Mouse (Mus musculus) megakaryocyte progenitor cell, adult 5-6 weeks (primary cell): ENCODE data around the gene Srp72. TPM values are rescaled to one million over a fixed set of nuclear protein-coding genes. Genes with fewer than 3 reads are reported as not detected.
"Not testable (repeated sequence)": the region's sequence is repeated elsewhere in the genome, so short reads cannot be mapped to it uniquely, and the experiment has no call there.

ENCODE experiments used
- ATAC-seq: replicated peaks from 2 replicates; pipeline ENCODE4 v1.8.0; 2016; ENCODE audit warnings: mild to moderate bottlenecking, moderate TSS enrichment, inconsistent platforms; ENCODE audit not compliant: poor library complexity
- total RNA-seq, 2 experiments: library from RNA; stranded (forward) in 1 of 2; stranded (reverse) in 1 of 2; fragments of 157-497, 149-512 nt in 1 of 2; fragments of 200-1000 nt in 1 of 2; gene quantifications; 2 replicates each; pipeline versions ENCODE4 v1.2.3 to v1.2.4; 2015 to 2017

Srp72 gene
- total RNA-seq, 2 experiments from 2014 or later = 143 to 151 TPM

DNA sequence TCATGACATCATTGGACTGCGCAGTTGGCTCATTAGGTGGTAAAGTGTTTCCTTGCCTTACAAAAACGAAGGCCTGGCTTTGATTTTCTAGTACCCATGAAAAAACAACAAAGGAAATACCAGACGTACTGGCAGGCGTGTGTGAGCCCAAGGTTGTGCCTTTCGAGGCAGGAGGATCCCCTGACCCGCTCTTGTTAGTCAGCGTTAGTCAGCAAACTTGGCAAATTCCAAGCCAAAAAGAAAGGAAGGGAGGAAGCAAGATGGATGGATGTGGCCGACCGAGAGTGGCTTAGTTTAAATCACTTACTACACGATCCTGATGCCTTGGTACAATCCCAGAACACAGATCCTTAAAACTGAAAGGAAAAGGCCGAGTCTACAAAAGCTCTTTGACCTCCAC, 11.9 kb upstream of the Srp72 start:
- no peak for ATAC-seq

DNA sequence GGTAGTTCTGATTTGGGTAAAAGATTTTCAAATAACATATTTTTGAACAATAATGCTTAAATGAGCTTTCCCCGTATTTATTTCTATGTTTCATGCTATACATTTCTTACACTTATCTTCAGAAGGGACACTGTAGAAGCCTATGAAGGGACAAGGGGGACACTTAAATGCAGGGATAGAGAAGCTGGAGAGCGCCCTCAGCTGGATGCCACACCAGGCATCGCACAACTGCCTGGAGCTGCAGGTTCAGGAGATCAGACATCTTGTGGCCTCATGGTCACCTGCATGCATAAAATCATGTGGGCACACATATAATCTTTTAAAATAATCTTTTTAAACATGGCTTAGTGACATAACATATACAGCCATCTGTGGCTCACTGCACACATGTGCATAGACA, 9.8 kb upstream of the Srp72 start:
- ATAC-seq = 0 out of 2 replicates have a peak, but pooled peaks have one; percentile 29

DNA sequence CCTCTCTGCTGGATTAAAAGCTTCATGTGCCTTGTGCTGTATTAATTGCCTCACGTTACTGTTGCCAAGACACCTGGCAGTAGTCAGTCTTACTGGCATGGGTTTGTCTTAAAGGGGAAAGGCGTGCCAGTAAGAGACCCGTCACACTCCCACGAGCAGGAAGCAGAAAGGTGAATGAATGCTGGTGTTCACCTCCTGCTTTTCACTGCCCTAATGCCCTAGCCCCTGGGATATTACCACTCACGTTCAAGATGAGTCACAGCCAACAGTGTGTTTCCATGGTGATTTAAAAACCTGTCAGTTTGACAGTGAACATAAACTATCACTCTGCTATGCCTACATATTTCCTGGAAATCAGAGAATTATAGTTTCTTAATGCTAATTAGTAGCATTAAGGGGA, 5.2 kb upstream of the Srp72 start:
- ATAC-seq = no peak

DNA sequence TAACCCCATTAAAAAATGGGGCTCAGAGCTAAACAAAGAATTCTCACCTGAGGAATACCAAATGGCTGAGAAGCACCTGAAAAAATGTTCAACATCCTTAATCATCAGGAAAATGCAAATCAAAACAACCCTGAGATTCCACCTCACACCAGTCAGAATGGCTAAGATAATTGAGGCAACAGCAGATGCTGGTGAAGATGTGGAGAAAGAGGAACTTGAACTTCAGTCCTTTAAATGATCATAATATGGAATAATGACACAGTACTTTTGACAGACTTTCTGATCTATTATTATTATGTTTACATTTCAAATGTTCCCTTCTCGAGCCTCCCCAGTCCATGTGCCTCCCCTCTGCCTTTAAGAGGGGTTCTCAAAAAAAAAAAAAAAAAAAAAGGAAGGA, 3.4 kb upstream of the Srp72 start:
- not testable (repeated sequence) for ATAC-seq

DNA sequence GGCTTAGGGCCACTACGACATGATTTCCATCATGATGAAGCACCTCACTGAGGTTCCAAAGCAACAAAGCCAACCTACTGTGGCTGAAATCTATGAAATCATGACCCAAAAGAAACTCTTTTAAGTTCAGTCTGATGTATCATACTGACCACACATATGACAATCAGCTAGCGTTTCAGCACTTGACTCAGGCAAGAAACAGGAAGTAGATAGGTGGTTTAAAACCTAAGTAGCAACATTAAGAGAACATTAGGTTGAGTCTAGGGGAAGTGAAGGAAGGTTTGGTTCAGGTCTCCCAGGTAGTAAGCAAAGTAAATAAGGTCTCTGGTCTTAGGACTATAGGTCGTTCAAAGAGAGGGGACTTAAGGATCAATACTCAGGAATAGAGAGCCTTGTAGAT, 995 bp upstream of the Srp72 start:
- peak; percentile 32; the same call in 1 of the 2 replicates for ATAC-seq

DNA sequence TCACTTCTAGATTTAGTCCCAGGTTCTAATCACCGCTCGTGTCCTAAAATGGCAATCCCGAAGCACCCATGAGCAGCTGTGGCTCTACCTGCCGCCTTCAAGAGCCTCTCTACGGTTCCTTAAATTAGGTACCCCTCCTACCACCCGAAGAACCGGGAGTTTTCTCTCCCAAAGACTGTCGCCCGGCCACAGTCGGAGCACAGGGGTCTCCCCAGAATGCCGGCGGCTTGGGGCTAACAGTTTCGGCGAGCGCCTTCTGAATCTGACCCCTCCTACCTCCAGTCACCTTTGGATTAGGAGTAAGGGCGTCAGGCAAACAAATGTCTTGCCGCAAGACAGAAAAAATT, 303 bp upstream of the Srp72 start:
- ATAC-seq = 0 out of 2 replicates have a peak, but pooled peaks have one; percentile 5

DNA sequence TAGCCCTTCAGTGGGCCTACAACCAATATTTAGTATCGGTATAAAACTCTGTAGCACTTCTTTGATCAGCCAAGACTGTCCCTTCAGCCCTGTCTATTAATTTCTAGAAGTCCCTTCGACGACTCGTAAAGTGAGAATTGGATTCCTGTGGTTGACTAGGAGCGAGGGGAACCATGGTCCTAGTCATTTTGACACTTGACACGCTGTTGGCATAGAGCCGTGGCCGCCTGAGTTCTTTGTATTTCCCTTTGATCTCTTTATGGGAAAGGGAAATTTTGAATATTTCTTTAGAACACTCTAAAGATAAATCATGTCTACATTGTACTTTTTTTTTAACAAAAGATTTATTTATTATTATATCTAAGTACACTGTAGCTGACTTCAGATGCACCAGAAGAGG, 1.3 kb downstream of the Srp72 start:
- no peak for ATAC-seq

DNA sequence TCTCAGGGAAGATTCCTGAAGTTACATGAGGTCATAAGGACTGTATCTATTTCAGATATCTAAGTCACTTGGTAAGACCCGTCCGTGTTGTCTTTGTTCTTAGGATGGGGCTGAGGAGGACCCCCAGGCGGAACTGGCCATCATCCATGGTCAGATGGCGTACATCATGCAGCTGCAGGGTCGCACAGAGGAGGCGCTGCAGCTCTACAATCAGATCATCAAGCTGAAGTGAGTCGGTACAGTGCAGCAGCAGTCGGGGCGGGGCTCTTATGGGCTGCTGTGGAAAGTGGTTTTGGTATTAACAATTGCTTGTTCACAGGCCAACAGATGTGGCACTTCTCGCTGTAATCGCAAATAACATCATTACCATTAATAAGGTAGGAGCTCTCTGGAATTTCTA, 9.5 kb downstream of the Srp72 start:
- peak; percentile 60 for ATAC-seq

DNA sequence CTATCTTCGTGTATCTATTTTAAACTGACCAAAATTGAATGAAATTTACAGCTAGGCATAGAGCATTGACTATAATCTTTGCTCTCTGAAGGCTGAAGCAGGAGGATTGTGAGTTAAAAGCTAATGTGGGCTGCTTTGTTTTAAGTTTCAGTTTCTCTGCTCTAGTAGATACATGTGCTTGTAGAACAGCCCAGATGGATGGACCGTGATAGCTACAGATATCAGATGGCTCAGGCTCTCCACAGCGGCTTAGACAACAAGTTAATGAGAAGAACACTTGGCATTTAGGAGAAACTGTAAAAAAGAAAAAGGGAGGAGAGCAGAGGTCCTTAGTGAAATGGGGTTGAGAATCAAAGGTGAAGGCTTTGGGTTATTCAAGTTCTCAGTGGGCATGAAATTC, 16.3 kb downstream of the Srp72 start:
- ATAC-seq = peak; percentile 76

DNA sequence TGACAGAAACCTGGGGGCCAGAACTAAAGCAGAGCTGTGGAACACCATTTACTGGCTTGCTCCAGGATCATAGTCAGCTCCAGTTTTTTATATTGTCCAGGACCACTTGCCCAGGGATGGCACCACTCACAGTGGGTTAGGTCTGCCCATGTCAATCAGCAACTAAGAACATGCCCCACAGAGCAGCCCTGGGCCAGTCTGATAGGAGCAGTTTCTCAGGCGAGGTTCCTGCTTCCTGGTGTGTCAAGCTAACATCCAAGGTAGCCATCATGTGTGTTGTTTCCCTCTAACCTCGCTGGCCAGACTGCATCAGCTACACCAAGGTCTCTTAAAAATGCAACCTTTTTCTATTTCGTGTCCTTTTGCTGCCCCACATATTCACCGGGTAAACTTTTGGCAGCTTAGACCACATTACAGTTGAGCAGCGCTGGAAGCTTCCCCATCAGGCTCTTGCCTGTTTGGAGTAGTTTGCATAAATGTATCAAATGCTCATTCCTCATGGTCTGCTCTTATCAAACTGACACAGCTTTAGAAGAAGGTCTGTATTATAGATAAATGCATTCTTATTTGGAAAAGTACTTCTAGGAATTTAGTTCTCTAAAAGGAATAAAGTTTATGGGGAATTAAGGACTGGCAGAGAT, 18.8 kb downstream of the Srp72 start:
- peak; percentile 73 for ATAC-seq

DNA sequence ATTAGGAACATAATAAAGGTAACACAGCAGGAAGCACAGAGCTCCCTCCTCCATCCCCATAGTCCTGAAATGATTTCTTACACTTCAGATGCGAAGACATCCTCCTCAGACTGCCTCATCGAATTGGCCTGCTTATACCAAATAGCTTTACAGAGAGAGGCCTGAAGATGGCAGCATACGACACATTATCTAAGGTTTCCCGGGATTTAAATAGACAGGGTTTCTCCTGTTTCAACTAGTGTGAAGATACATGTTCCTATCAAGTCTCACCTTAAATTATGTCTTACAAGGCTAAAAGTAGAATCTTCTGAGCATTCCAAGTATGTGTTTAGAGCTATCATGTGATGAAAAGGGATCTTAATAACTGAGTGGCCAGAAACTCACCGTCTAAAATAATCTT, 23.9 kb downstream of the Srp72 start:
- peak; percentile 70 for ATAC-seq

DNA sequence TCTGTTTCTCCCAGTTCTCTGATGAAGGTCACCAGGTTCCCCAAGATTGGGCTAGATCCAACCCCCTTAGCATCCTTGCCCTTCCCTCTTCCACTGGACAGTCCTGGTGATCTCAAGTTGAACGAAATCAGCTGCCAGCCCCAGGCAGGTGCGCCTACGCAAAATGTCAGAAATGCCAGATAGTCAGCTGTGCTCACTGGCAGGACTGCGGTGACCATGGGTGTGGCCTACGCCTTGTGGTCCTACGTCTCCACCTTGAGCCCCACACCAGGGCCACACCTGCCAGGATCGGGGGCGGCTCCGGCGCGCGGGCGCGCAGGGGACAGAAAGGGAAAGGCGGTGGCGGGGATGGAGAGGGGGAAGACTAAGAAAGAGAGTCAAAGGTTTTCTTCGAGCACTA, 26.7 kb downstream of the Srp72 start:
- no peak for ATAC-seq

DNA sequence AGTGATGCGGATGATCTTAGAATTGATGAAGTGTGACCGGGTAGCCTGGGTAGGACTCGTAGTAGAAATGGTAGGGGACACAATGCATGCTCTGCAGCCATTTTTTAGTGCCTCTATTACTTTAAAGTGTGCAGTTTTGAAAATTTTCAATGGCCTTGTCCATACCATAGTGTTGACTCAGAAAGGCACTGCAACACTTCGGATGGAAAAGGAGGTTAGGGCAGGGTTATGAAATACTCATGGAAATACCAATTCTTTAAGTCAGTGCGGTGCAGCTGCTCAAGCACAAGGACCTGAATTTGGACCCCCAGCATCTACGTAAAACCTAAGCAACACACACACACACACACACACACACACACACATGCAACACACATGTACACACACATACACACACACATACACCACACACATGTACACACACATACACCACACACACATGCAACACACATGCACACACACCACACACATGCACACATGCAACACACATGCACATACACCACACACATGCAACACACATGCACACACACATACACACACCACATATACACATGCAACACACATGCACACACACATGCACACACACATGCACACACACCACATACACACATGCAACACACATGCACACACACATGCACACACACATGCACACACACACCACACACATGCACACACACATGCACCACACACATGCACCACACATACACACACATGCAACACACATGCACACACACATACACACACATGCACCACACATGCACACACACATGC, 29.8 kb downstream of the Srp72 start, which contains the start of gene Arl9:
Gene Arl9 (plus strand): TSS at position 5 of the 771 bp plus-strand sequence.
- no peak for ATAC-seq

DNA sequence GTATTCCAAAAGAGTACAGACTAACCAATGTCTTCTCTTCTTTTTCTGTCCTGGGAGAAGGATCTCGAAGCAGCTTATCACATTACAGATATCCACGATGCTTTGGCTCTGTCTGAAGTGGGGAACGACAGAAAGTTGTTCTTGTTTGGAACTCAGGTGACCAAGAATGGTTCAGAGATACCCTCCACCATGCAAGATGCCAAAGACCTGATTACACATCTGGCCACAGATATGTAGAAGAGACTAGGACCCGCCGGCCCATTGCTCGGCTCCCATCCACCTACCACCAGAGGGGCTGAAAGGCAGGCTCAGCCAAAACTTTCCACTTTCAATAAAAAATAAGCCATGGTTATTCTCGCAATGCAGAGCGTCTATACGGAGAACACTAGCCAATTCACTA, 35.9 kb downstream of the Srp72 start:
- no peak for ATAC-seq

DNA sequence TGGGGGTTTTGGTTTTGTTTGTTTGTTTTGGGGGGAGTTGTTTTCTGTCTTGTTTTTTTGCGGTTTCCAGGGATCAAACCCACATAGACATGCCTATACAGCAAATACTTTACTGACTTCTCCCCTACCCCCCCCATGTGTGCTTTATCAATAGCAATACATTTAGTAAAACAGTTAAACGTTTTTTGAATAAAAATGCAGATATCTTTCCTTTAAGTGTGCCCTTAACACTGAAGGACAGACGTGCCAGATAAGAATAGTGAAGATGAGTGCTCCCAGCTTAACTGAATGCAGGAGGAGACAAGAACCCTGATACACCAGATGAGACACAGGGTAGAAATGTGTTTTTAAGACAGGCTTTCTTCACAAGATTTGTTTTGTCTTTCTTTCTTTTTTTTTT, 36.6 kb downstream of the Srp72 start:
- ATAC-seq = peak; percentile 48; the same call in 1 of the 2 replicates

DNA sequence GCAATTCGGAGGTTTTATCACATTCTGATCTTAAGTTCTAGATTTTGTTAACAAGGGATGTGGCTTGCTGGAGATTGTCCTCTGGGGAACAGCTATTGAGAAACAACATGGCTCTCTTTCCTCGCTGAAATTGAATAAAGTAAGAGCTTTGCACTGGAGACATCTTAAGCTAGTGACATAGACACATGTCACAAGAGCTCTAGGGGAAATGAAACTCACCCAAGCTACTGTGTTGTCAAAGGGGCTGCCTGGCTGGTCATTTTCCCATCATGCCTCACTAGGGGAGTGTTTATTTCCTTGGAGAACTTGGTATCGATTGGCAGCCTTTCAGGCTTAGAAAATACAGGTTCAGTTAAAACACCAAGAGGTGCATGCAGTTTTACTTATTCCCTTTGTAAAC, 38.7 kb downstream of the Srp72 start:
- ATAC-seq = peak; percentile 72

DNA sequence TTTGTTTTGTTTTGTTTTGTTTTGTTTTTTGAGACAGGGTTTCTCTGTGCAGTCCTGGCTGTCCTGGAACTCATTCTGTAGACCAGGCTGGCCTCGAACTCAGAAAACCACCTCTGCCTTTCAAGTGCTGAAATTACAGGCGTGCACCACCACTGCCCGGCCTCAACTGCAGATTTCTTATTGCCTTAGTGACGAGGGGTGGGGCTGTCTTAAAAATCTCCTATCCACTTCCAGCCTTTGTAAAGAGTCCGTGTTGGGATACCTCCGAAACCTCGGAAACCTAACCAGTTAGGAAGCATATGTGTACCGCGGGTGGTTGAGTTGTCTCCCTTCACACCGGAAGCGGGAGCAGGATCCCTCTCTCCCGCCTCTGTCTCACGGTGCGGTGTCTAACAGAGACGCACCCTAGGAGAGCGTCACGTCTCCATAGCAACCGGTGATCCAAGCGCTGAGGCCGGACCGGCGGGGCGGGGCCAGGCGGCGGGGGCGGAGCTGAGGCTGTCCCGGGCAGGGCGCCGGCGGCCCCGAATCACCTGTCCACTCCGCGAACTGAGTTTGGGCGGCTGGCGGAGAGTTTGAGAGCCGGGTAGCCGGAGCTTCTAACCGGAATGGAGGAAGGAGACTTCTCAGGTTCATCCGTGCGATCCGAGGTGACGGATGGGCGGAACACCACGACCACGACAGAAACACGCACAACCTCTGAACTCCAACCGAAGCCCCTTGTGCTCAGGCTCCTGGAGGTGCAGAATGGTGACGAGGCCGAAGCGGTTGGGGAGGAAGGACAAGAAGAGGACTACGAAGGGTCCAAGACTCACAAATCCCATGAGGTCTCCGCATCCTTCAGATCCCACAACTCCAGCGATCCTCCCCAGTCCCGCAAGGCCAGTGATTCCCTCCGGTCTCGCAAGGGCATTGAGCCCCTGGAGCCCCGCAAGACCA, 41.3 kb downstream of the Srp72 start, which contains the start of gene Thegl:
Gene Thegl (plus strand): TSS at position 480 of the 939 bp plus-strand sequence.
- ATAC-seq = peak; percentile 94

DNA sequence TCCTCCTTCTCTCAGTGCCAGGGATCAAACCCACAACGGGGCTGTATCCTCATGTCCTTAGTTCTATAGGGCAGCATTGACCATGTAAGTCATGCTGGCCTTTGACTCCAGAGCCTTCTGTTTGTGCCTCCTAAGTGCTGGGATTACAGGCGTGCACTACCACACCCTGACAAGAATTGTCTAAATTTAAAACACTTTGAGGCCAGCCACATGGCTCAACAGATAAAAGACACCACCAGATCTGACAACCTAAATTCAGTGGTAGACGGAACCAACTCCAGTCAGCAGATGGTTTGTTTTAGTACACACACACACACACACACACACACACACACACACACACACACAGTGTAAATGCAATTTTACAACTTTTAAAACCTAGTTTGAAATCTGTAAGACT, 53.6 kb downstream of the Srp72 start:
- peak; percentile 67 for ATAC-seq

DNA sequence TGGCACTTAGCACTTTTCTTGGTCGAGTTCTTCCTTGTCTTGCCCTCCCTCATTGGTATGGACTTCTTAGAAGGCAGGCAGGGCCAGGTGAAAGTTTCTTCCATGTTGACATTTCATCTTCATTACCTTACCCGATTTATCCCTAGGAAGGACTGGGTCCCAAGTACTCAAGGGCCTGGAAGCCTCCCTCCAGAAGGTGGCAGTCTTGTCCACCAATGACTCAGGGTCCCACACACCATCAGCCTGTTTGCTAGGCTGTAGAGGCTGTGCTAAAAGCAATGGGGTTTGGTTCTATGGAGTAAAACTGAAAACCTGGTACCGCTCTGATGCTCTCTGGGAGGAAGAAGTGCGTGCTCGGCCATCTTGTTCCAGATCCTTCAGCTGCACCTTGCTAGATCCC, 55.3 kb downstream of the Srp72 start:
- peak; percentile 90 for ATAC-seq

DNA sequence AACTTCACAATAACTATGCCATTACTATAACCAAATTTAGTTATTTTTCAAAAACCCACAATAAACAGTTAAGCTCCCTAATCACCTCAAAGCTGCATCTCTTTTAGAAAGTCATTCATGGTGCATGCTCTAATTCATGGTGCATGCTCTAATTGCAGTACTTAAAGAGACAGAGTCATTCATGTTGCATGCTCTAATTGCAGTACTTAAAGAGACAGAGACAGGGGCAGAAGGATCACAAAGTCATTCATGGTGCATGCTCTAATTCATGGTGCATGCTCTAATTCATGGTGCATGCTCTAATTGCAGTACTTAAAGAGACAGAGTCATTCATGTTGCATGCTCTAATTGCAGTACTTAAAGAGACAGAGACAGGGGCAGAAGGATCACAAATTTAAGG, 60.6 kb downstream of the Srp72 start:
- not testable (repeated sequence) for ATAC-seq

DNA sequence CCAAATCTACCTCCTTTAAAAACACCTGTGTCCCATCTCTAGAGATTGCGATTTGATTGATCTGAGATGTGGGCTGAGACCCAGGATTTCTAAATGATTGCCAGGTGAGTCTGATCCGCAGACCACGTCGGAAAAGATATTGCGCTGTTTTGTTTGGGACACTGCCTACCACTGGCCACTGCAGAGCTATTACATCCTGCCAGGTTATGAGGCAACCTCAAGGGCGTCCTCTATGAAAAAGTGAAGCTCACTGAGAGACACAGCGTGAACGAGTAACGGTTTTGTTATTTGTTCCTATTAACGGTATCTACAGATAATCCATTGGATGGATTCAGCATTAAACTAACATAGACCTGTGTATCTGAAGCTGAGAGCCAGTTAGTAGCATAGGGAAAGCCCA, 64.0 kb downstream of the Srp72 start:
- peak; percentile 76 for ATAC-seq
